Mouse (Mus musculus) CH12.LX (cell line): Measurements from ENCODE around the gene Rcan2. TPM values are rescaled to one million over a fixed set of nuclear protein-coding genes. Genes with fewer than 3 reads are reported as not detected.

Experiments used
- DNase-seq: peaks from one replicate; pipeline ENCODE4 v3.0.0-alpha.2; 2013; ENCODE audit errors: extremely low read depth
- H3K27ac ChIP-seq: 2 replicates; pipeline ENCODE4 v1.5.1; 2012; ENCODE audit warnings: low read depth, mild to moderate bottlenecking, control low read depth, moderate library complexity; ENCODE audit not compliant: insufficient read depth
- H3K27me3 ChIP-seq: replicated peaks from 2 replicates; pipeline ENCODE3; 2012; ENCODE audit warnings: inconsistent platforms
- H3K36me3 ChIP-seq, 2 experiments: replicated peaks in 1 of 2; 2 replicates each; pipeline versions ENCODE3 to v1.6.1; 2012; ENCODE audit warnings: inconsistent platforms in 1 of 2, low read length in 1 of 2, mild to moderate bottlenecking in 1 of 2, mixed read lengths in 1 of 2, moderate library complexity in 1 of 2; ENCODE audit not compliant: control insufficient read depth in 1 of 2, insufficient read depth in 1 of 2
- H3K4me1 ChIP-seq, 2 experiments: 2 replicates each; pipeline ENCODE4 v1.6.1; 2012; ENCODE audit warnings: inconsistent platforms in 1 of 2, moderate library complexity in 1 of 2; ENCODE audit not compliant: insufficient read depth in 2 of 2, control insufficient read depth in 1 of 2
- H3K4me2 ChIP-seq: 2 replicates; pipeline ENCODE4 v1.6.1; 2012; ENCODE audit warnings: low read depth, mild to moderate bottlenecking, control low read depth; ENCODE audit not compliant: poor library complexity, insufficient read depth, severe bottlenecking
- H3K4me3 ChIP-seq, 3 experiments: fragments of 150-350 bp in 1 of 3; sonication (generic) in 1 of 3; replicated peaks in 1 of 3; 2 replicates each; pipeline versions ENCODE3 to v1.5.1; 2011 to 2012; ENCODE audit warnings: low read depth in 2 of 3, low read length in 2 of 3, mild to moderate bottlenecking in 2 of 3, moderate library complexity in 2 of 3, control low read depth in 1 of 3, improper control_type of control experiment in 1 of 3, inconsistent platforms in 1 of 3, mixed read lengths in 1 of 3; ENCODE audit not compliant: poor library complexity in 1 of 3
- H3K79me2 ChIP-seq: replicated peaks from 2 replicates; pipeline ENCODE4 v1.6.1; 2012; ENCODE audit warnings: mild to moderate bottlenecking, moderate library complexity; ENCODE audit not compliant: control insufficient read depth, poor library complexity, insufficient read depth, severe bottlenecking; ENCODE audit errors: extremely low read depth
- H3K9ac ChIP-seq: 2 replicates; pipeline ENCODE4 v1.6.1; 2012; ENCODE audit warnings: low read depth, mild to moderate bottlenecking, control low read depth, moderate library complexity; ENCODE audit not compliant: insufficient read depth
- H3K9me3 ChIP-seq: replicated peaks from 2 replicates; pipeline ENCODE3; 2012; ENCODE audit warnings: low read length, inconsistent platforms, mixed read lengths
- BHLHE40 ChIP-seq: IDR thresholded peaks from 2 replicates; pipeline ENCODE4 v1.6.1; 2011; ENCODE audit warnings: mild to moderate bottlenecking, low read depth, low read length, improper control_type of control experiment
- CHD1 ChIP-seq: IDR thresholded peaks from 2 replicates; pipeline ENCODE4 v1.6.1; 2012; ENCODE audit warnings: low read depth, low read length, improper control_type of control experiment, inconsistent platforms
- CHD2 ChIP-seq: IDR thresholded peaks from 2 replicates; pipeline ENCODE4 v1.6.1; 2011; ENCODE audit warnings: low read length, improper control_type of control experiment
- CTCF ChIP-seq, 2 experiments: IDR thresholded peaks in 1 of 2; conservative IDR thresholded peaks in 1 of 2; 2 replicates each; pipeline ENCODE4 v1.5.1; 2011 to 2012; ENCODE audit warnings: low read depth in 2 of 2, low read length in 2 of 2, improper control_type of control experiment in 1 of 2, inconsistent platforms in 1 of 2, mild to moderate bottlenecking in 1 of 2, moderate library complexity in 1 of 2
- E2F4 ChIP-seq: IDR thresholded peaks from 2 replicates; pipeline ENCODE4 v1.6.1; 2011; ENCODE audit warnings: low read depth, low read length, improper control_type of control experiment; ENCODE audit not compliant: insufficient replicate concordance
- EP300 ChIP-seq: IDR thresholded peaks from 2 replicates; pipeline ENCODE4 v1.6.1; 2011; ENCODE audit warnings: low read length, improper control_type of control experiment
- HCFC1 ChIP-seq: IDR thresholded peaks from 2 replicates; pipeline ENCODE4 v1.6.1; 2012; ENCODE audit warnings: low read depth, mild to moderate bottlenecking, inconsistent platforms, low read length, improper control_type of control experiment
- IRF4 ChIP-seq: IDR thresholded peaks from 2 replicates; pipeline ENCODE4 v1.6.1; 2014; ENCODE audit warnings: low read depth, mild to moderate bottlenecking, inconsistent platforms, low read length, improper control_type of control experiment
- KAT2A ChIP-seq: IDR thresholded peaks from 2 replicates; pipeline ENCODE4 v1.6.1; 2012; ENCODE audit warnings: low read length, improper control_type of control experiment, inconsistent platforms; ENCODE audit not compliant: insufficient replicate concordance
- MAFK ChIP-seq: IDR thresholded peaks from 2 replicates; pipeline ENCODE4 v1.6.1; 2011; ENCODE audit warnings: low read length, improper control_type of control experiment; ENCODE audit not compliant: insufficient replicate concordance
- MXI1 ChIP-seq: IDR thresholded peaks from 2 replicates; pipeline ENCODE4 v1.6.1; 2011; ENCODE audit warnings: mild to moderate bottlenecking, low read depth, low read length, improper control_type of control experiment
- NRF1 ChIP-seq: IDR thresholded peaks from 2 replicates; pipeline ENCODE4 v1.6.1; 2014; ENCODE audit warnings: low read depth, mild to moderate bottlenecking, inconsistent platforms, low read length, improper control_type of control experiment, moderate library complexity
- PAX5 ChIP-seq: IDR thresholded peaks from 2 replicates; pipeline ENCODE4 v1.6.1; 2012; ENCODE audit warnings: low read length, inconsistent platforms, mixed read lengths
- RAD21 ChIP-seq: IDR thresholded peaks from 2 replicates; pipeline ENCODE4 v1.6.1; 2011; ENCODE audit warnings: low read depth, mild to moderate bottlenecking, low read length, improper control_type of control experiment, moderate library complexity
- TCF12 ChIP-seq: IDR thresholded peaks from 2 replicates; pipeline ENCODE4 v1.6.1; 2014; ENCODE audit warnings: low read depth, mild to moderate bottlenecking, inconsistent platforms, low read length, improper control_type of control experiment
- UBTF ChIP-seq: IDR thresholded peaks from 2 replicates; pipeline ENCODE4 v1.6.1; 2012; ENCODE audit warnings: low read depth, mild to moderate bottlenecking, inconsistent platforms, low read length, improper control_type of control experiment, moderate library complexity
- USF1 ChIP-seq: IDR thresholded peaks from 2 replicates; pipeline ENCODE4 v1.6.1; 2014; ENCODE audit warnings: low read depth, mild to moderate bottlenecking, inconsistent platforms, low read length, improper control_type of control experiment
- ZKSCAN1 ChIP-seq: IDR thresholded peaks from 2 replicates; pipeline ENCODE4 v1.6.1; 2012; ENCODE audit warnings: low read depth, inconsistent platforms, low read length, improper control_type of control experiment, borderline replicate concordance
- dilution Hi-C: fragments of 300-500 bp; cut with MboI; formaldehyde crosslinking; loops from 2 replicates; pipeline ENCODE4 v1.14.3; 2020; ENCODE audit warnings: low sequenced_read_pairs; ENCODE audit not compliant: extremely low pct_unique_long_range_greater_than_20kb, extremely low pct_ligation_motif_present
- in situ Hi-C: fragments of 300-500 bp; cut with MboI; formaldehyde crosslinking; loops from 3 replicates; pipeline ENCODE4 v1.14.3; 2019; ENCODE audit warnings: low sequenced_read_pairs, low pct_ligation_motif_present, low pct_unique_long_range_greater_than_20kb, mixed read lengths
- polyA plus RNA-seq: library from polyadenylated mRNA; unstranded; fragments of >175 nt; gene quantifications from 2 replicates; pipeline ENCODE4 v1.2.1, GENCODE M21; 2012; ENCODE audit warnings: low read depth; ENCODE audit not compliant: insufficient read length
- total RNA-seq, 2 experiments: library from RNA; depleted of rRNA; stranded (reverse); fragments of 300-350 nt in 1 of 2; fragments of >200 nt in 1 of 2; gene quantifications; 2 replicates each; pipeline ENCODE4 v1.2.3; 2012 to 2014

Rcan2 gene
- total and polyA plus RNA-seq, 3 experiments: 0.32 to 1.5 TPM; not detected in 1

- Histone ChIP-seq H3K9me3 (peaks cover 2% of the 10 kb centered on the region), H3K4me3 (no peak overlapping the region), H3K4me1 (no peaks in the 10 kb centered on the region), H3K9ac (no peak overlapping the region), H3K27ac (no peak overlapping the region), H3K79me2 (no peaks in the 10 kb centered on the region), H3K36me3 (no peaks in the 10 kb centered on the region), H3K4me2 (no peak overlapping the region), H3K27me3 (no peaks in the 10 kb centered on the region)
- dilution Hi-C loops (no loop called here), in situ Hi-C loops (no loop called here)
- TF ChIP-seq E2F4: no peak
- no peak for DNase-seq
Measured at GRCm38 (mm10) chr17:43906728-43907127, 105.6 kb downstream of the Rcan2 start.

- no peak overlapping the region for H3K9ac ChIP-seq
- dilution Hi-C loops (no loop called here), in situ Hi-C loops (no loop called here)
- H3K27ac ChIP-seq: no peak overlapping the region
- TF ChIP-seq HCFC1: no peak
- no peak for TF ChIP-seq UBTF
- no peak for TF ChIP-seq KAT2A
- no peak for TF ChIP-seq MAFK
- TF ChIP-seq CHD1: no peak
- TF ChIP-seq ZKSCAN1: no peak
- TF ChIP-seq NRF1: no peak
- TF ChIP-seq PAX5: no peak
- no peak for TF ChIP-seq USF1
- TF ChIP-seq MXI1: no peak
- TF ChIP-seq RAD21: no peak
- no peak for TF ChIP-seq TCF12
- no peak for TF ChIP-seq EP300
- TF ChIP-seq E2F4: no peak
- TF ChIP-seq IRF4: no peak
- H3K4me3 ChIP-seq: no peak overlapping the region
- no peaks in the 10 kb centered on the region for H3K36me3 ChIP-seq
- no peaks in the 10 kb centered on the region for H3K27me3 ChIP-seq
- DNase-seq: no peak
- H3K4me1 ChIP-seq: no peaks in the 10 kb centered on the region
- no peak overlapping the region for H3K4me2 ChIP-seq
- H3K9me3 ChIP-seq: no peaks in the 10 kb centered on the region
- H3K79me2 ChIP-seq: no peaks in the 10 kb centered on the region
Measured at GRCm38 (mm10) chr17:43916128-43916527, 115.0 kb downstream of the Rcan2 start.

- H3K27ac ChIP-seq: no peak overlapping the region
- TF ChIP-seq BHLHE40 (no peak), CTCF (conservative IDR thresholded peaks at IDR 0.05 in 1 of 2, IDR thresholded peaks at IDR 0.05 in 1 of 2; ENCODE audit: low read depth in 2 of 2, low read length in 2 of 2) (no peak), CHD2 (no peak)
- H3K4me1 ChIP-seq: no peaks in the 10 kb centered on the region
- H3K36me3 ChIP-seq: no peaks in the 10 kb centered on the region
- no peaks in the 10 kb centered on the region for H3K9me3 ChIP-seq
- no peak overlapping the region for H3K4me3 ChIP-seq
- H3K79me2 ChIP-seq: no peaks in the 10 kb centered on the region
- no peak overlapping the region for H3K9ac ChIP-seq
- dilution Hi-C loops (no loop called here), in situ Hi-C loops (no loop called here)
- DNase-seq: no peak
- no peak overlapping the region for H3K4me2 ChIP-seq
- H3K27me3 ChIP-seq: no peaks in the 10 kb centered on the region
Measured at GRCm38 (mm10) chr17:43917143-43917542, 116.0 kb downstream of the Rcan2 start.
